8 mouse cellular contexts compared by ENCODE assay signal in genomic region chr7:139528309-139529076, GRCm38 (mm10). TPM values are rescaled to one million over a fixed set of nuclear protein-coding genes. Genes with fewer than 3 reads are reported as not detected.
DNase-seq lines count a peak whose midpoint lies in the region; ATAC-seq and TF ChIP-seq lines count a peak whose summit lies in the region.

No protein-coding gene starts in this region.

- peaks cover 99% of the 10 kb centered on the region for H3K27me3 ChIP-seq in hindbrain, embryonic 10.5 days (ENCODE audit: insufficient read depth, poor library complexity, severe bottlenecking)
- no peaks in the 10 kb centered on the region for H3K27me3 ChIP-seq in liver, embryonic 12.5 days (replicated peaks)

- 11% methylated on average over 15 of the region's 15 CpGs for WGBS in hindbrain, embryonic 10.5 days
- 59% methylated on average over 15 of the region's 15 CpGs for WGBS in liver, embryonic 12.5 days (ENCODE audit: insufficient replicate concordance)

- no peak overlapping the region for H3K9ac ChIP-seq in liver, embryonic 12.5 days

- peaks cover 28% of the 10 kb centered on the region for H3K36me3 ChIP-seq in hindbrain, embryonic 10.5 days
- H3K36me3 ChIP-seq in liver, embryonic 12.5 days, result 0 out of 2 replicates have a peak, but pooled peaks cover 4% of the 10 kb centered on the region

- H3K9me3 ChIP-seq in hindbrain, embryonic 10.5 days, result no peaks in the 10 kb centered on the region
- H3K9me3 ChIP-seq in liver, embryonic 12.5 days (replicated peaks), result no peaks in the 10 kb centered on the region

- H3K4me3 ChIP-seq in hindbrain, embryonic 10.5 days, result 0 out of 2 replicates have a peak overlapping the region, but pooled peaks have one; percentile 13
- no peak overlapping the region for H3K4me3 ChIP-seq in liver, embryonic 12.5 days

- TF ChIP-seq POLR2A in brain, embryonic 14.5 days (IDR thresholded peaks at IDR 0.05; ENCODE audit: borderline replicate concordance, extremely low read depth, insufficient read depth, insufficient read length, poor library complexity, severe bottlenecking), result no peak

- peak; percentile 27 to 35 for DNase-seq in cerebellum, adult 18-20 months
- no peak for DNase-seq in cerebellum, adult 11 months
- peak; percentile 89 for DNase-seq in brain, embryonic 14.5 days (ENCODE audit: low read depth)
- peak; percentile 90 for DNase-seq in hindbrain, embryonic 10.5 days (ENCODE audit: low spot score)
- peak; percentile 67 for DNase-seq in neural tube, embryonic 10.5 days (ENCODE audit: extremely low spot score, low spot score)
- no peak for DNase-seq in right cerebral cortex, postnatal 14 days

- no peak for ATAC-seq in liver, embryonic 12.5 days
- ATAC-seq in activated CD4-positive, CD25-positive, alpha-beta regulatory T cell, adult 4 months, result no peak

- peak overlapping the region; percentile 77 for H3K27ac ChIP-seq in hindbrain, embryonic 10.5 days
- no peak overlapping the region for H3K27ac ChIP-seq in liver, embryonic 12.5 days

- peaks cover 51% of the 10 kb centered on the region for H3K4me1 ChIP-seq in hindbrain, embryonic 10.5 days (replicated peaks)
- H3K4me1 ChIP-seq in liver, embryonic 12.5 days, result no peaks in the 10 kb centered on the region

- no peak for TF ChIP-seq CTCF in brain, embryonic 14.5 days (IDR thresholded peaks at IDR 0.05; ENCODE audit: borderline replicate concordance, extremely low read depth, insufficient read depth, insufficient read length)

- H3K4me2 ChIP-seq in liver, embryonic 12.5 days, result no peak overlapping the region

RNA-seq across cellular contexts. Expression of gene Nkx6-2, which starts 54.1 kb away (rescaled TPM):
- 5.4 and 6.8 TPM in 2 replicates for polyA plus RNA-seq in brain, embryonic 14.5 days (2012; rRNA removed)
- 35.8 and 36.0 TPM in 2 replicates for polyA plus RNA-seq in hindbrain, embryonic 10.5 days (2016; fragmentation: Nextera tagmentation; extraction: Ambion mirVana)
- polyA plus RNA-seq in liver, embryonic 12.5 days (2016; fragmentation: Nextera tagmentation; extraction: Ambion mirVana), result 0.43 TPM in 1 of 2 replicates, not detected in the other
- not detected for polyA plus RNA-seq in activated CD4-positive, CD25-positive, alpha-beta regulatory T cell, adult 4 months (2017; shearing (Covaris generic))

Comparison
In these comparisons a context has a peak if more than half of its experiments do, and no peak if none do; other contexts are left out.
1. DNase-seq: peak in cerebellum, adult 18-20 months (2 of 2), brain, embryonic 14.5 days (single experiment), hindbrain, embryonic 10.5 days (single experiment) and neural tube, embryonic 10.5 days (single experiment); none in cerebellum, adult 11 months (single experiment) and right cerebral cortex, postnatal 14 days (single experiment).